Mouse (Mus musculus): ENCODE data around the gene Psma6.

DNA sequence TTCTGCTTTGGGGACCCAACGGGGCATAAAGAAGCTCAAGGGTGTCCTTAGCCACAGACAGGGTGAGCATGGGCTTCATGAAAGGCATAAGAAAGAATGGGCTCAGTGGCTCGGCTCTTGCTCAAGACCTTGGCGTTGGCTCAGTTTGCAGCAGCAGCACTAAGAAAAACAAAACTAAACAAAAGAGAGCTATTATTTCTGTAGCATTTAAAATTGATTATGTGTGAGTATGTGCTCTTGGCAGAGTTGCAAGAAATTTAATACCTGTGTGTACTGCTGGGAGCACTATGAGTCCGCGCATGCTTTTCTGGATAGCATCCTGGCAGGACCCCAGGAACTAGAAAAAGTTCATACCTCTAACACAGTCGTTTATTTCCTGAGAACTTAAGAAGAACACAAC, 77.7 kb downstream of the Psma6 start:
- TF ChIP-seq USF1 (IDR thresholded peaks at IDR 0.05; ENCODE audit: low read depth) (no peak), CTCF (IDR thresholded peaks at IDR 0.05; ENCODE audit: control insufficient read depth, insufficient read depth, insufficient read length) (no peak), MAX (IDR thresholded peaks at IDR 0.05) (no peak), CEBPB (IDR thresholded peaks at IDR 0.05; ENCODE audit: low read depth) (peak; percentile 7), MYOD1 (IDR thresholded peaks at IDR 0.05; ENCODE audit: control insufficient read depth, insufficient read length, low read depth) (no peak)

Measured in C2C12 (cell line).